Mouse (Mus musculus) heart, embryonic 16.5 days (tissue): Measurements from ENCODE around the gene Map6. TPM values are rescaled to one million over a fixed set of nuclear protein-coding genes. Genes with fewer than 3 reads are reported as not detected.
A peak's percentile ranks its signal among the peaks of the same experiment; 100 is the strongest.

Experiments used
- ATAC-seq: fragments of 200-750 bp; cut with Nextera tagmentation; replicated peaks from 2 replicates; pipeline ENCODE4 v1.8.0; 2017; ENCODE audit warnings: moderate number of reproducible peaks; ENCODE audit not compliant: insufficient read depth, low FRiP score; ENCODE audit errors: extremely low read depth
- H3K27ac ChIP-seq: fragments of 300-500 bp; sonication (generic); 2 replicates; pipeline ENCODE4 v1.5.1; 2014; ENCODE audit warnings: mild to moderate bottlenecking, low read length, control low read depth, moderate library complexity
- H3K27me3 ChIP-seq: fragments of 300-500 bp; sonication (generic); 2 replicates; pipeline ENCODE4 v1.6.1; 2014; ENCODE audit warnings: low read length, mixed read lengths; ENCODE audit not compliant: control insufficient read depth, insufficient read depth
- H3K36me3 ChIP-seq: fragments of 300-500 bp; sonication (generic); 2 replicates; pipeline ENCODE4 v1.6.1; 2014; ENCODE audit not compliant: control insufficient read depth, insufficient read depth
- H3K4me1 ChIP-seq: fragments of 300-500 bp; sonication (generic); 2 replicates; pipeline ENCODE4 v1.6.1; 2014; ENCODE audit warnings: low read length, mixed read lengths; ENCODE audit not compliant: control insufficient read depth, insufficient read depth
- H3K4me2 ChIP-seq: fragments of 300-500 bp; sonication (generic); 2 replicates; pipeline ENCODE4 v1.6.1; 2014; ENCODE audit warnings: low read depth, mild to moderate bottlenecking, control low read depth, low read length
- H3K4me3 ChIP-seq: fragments of 300-500 bp; sonication (generic); 2 replicates; pipeline ENCODE4 v1.5.1; 2014; ENCODE audit warnings: mild to moderate bottlenecking, control low read depth, low read length
- H3K9ac ChIP-seq: fragments of 300-500 bp; sonication (generic); 2 replicates; pipeline ENCODE4 v1.6.1; 2014; ENCODE audit warnings: low read length, control low read depth
- H3K9me3 ChIP-seq: fragments of 300-500 bp; sonication (generic); replicated peaks from 2 replicates; pipeline ENCODE4 v1.6.1; 2016; ENCODE audit warnings: low read length; ENCODE audit not compliant: control insufficient read depth
- WGBS: fragments of 180-500 bp; shearing (Covaris S2); extraction: QIAGEN DNeasy Blood & Tissue Kit; methylation state at CpG from one replicate; pipeline ENCODE4 v1.1.7; 2014; 5-methylcytosine and 5-hydroxymethylcytosine counted together
- polyA plus RNA-seq: library from polyadenylated mRNA; unstranded; fragments of >200 nt; fragmentation: Nextera tagmentation; extraction: Ambion mirVana; gene quantifications from 2 replicates; pipeline ENCODE4 v1.2.1, GENCODE M21; 2015

Gene Map6
- polyA plus RNA-seq, 1 experiment from 2014 or later, result 2.2 TPM

GRCm38 (mm10) chr7:99295104-99295503, 27.9 kb downstream of the Map6 start:
- Histone ChIP-seq H3K9me3 (peaks cover 6% of the 10 kb centered on the region), H3K4me1 (peaks cover 21% of the 10 kb centered on the region), H3K4me2 (no peak overlapping the region), H3K36me3 (no peaks in the 10 kb centered on the region), H3K27ac (no peak overlapping the region), H3K4me3 (no peak overlapping the region), H3K9ac (no peak overlapping the region), H3K27me3 (no peaks in the 10 kb centered on the region)
- 47% methylated on average over 8 of the region's 8 CpGs for WGBS
- peak; percentile 23; the same call in 1 of the 2 replicates for ATAC-seq

- Histone ChIP-seq H3K4me2 (no peak overlapping the region), H3K36me3 (no peaks in the 10 kb centered on the region), H3K4me1 (0 out of 2 replicates have a peak, but pooled peaks cover 2% of the 10 kb centered on the region), H3K27me3 (no peaks in the 10 kb centered on the region), H3K4me3 (no peak overlapping the region), H3K9me3 (no peaks in the 10 kb centered on the region), H3K27ac (no peak overlapping the region), H3K9ac (no peak overlapping the region)
- no peak for ATAC-seq
- 54% methylated on average over 3 of the region's 3 CpGs for WGBS
Measured at GRCm38 (mm10) chr7:99300650-99301175, 33.5 kb downstream of the Map6 start.

GRCm38 (mm10) chr7:99304029-99304428, 36.8 kb downstream of the Map6 start:
- no peaks in the 10 kb centered on the region for H3K9me3 ChIP-seq
- no peaks in the 10 kb centered on the region for H3K36me3 ChIP-seq
- H3K4me3 ChIP-seq, result no peak overlapping the region
- H3K9ac ChIP-seq, result no peak overlapping the region
- no peak for ATAC-seq
- WGBS, result 55% methylated on average over 6 of the region's 6 CpGs
- H3K27me3 ChIP-seq, result no peaks in the 10 kb centered on the region
- no peak overlapping the region for H3K27ac ChIP-seq
- H3K4me1 ChIP-seq, result peaks cover 17% of the 10 kb centered on the region
- H3K4me2 ChIP-seq, result no peak overlapping the region

GRCm38 (mm10) chr7:99304949-99305372, 37.7 kb downstream of the Map6 start:
- peaks cover 17% of the 10 kb centered on the region for H3K4me1 ChIP-seq
- no peaks in the 10 kb centered on the region for H3K36me3 ChIP-seq
- peak; percentile 35 for ATAC-seq
- WGBS, result 53% methylated on average over 5 of the region's 5 CpGs
- no peaks in the 10 kb centered on the region for H3K9me3 ChIP-seq
- H3K4me2 ChIP-seq, result no peak overlapping the region
- H3K4me3 ChIP-seq, result no peak overlapping the region
- H3K27me3 ChIP-seq, result no peaks in the 10 kb centered on the region
- H3K27ac ChIP-seq, result no peak overlapping the region
- H3K9ac ChIP-seq, result no peak overlapping the region

DNA sequence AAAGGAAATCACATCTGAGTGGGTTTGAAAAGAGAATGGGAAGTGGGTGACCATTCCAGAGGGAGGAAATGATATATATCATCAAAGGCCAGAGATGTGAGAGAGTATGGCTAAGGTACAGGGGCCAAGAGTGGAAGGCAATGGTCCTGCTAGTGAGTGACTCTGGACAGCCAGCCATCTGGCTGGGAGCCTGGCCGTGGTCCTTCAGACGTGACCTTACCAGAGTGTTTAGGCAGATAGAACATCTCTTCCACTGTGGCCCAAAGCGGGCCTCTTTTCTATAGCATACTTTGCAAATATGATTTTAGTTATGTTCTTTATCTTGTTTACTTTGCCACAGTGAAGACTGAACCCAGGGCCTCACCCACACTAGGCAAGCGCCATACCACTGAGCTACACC, 38.4 kb downstream of the Map6 start:
- peaks cover 17% of the 10 kb centered on the region for H3K4me1 ChIP-seq
- ATAC-seq, result no peak

DNA sequence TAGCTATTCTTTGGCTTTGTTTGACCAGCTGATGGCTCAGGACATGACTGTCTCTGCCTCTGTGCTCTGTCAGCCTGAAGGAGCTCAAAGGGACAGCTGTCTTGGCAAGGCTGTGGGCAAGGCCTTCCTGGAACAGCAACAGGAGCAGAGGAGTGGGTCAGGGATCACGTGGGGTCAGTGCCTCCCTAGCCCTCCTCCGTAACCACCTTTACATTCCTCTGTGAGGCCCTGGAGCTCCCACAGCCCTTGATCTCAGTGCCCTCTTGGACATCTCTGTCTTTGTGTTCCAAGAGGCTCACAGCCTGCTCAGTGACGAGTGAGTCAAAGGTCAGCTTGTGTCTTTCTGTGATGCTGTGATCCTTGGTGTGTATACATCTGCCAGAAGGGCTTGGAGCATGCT, 39.4 kb downstream of the Map6 start:
- Histone ChIP-seq H3K9me3 (no peaks in the 10 kb centered on the region), H3K4me1 (peaks cover 17% of the 10 kb centered on the region), H3K9ac (no peak overlapping the region), H3K36me3 (no peaks in the 10 kb centered on the region), H3K27me3 (no peaks in the 10 kb centered on the region), H3K4me2 (no peak overlapping the region), H3K4me3 (no peak overlapping the region), H3K27ac (no peak overlapping the region)
- ATAC-seq, result no peak
- WGBS, result 42% methylated on average over 3 of the region's 3 CpGs

More for the DNA sequence above, 38.4 kb downstream of the Map6 start:
- Histone ChIP-seq H3K9ac (no peak overlapping the region), H3K9me3 (no peaks in the 10 kb centered on the region), H3K27me3 (no peaks in the 10 kb centered on the region), H3K4me2 (no peak overlapping the region), H3K27ac (no peak overlapping the region), H3K36me3 (no peaks in the 10 kb centered on the region), H3K4me3 (no peak overlapping the region)
- 81% methylated on average over 4 of the region's 4 CpGs for WGBS

DNA sequence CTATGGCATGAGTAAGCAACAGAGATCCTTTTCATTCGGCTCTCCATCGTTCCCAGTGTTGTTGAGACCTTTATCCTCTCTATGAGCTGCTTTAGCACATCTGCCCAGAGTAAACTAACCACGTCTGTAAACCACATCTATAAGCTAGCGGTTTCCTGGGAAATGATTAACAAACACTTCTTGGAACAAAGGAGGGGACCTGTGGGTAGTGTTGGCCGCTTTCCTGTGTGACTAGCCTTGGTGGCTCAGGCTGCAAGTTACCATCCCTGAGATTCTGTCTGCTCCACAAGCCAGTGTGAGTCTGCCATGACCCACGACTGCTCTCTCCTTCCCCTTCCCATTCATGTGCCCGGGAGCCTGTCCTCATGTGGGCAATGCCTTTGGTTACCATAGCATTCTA, 44.2 kb downstream of the Map6 start:
- H3K9ac ChIP-seq, result no peak overlapping the region
- H3K4me3 ChIP-seq, result no peak overlapping the region
- no peak overlapping the region for H3K4me2 ChIP-seq
- peaks cover 20% of the 10 kb centered on the region for H3K4me1 ChIP-seq
- no peaks in the 10 kb centered on the region for H3K36me3 ChIP-seq
- ATAC-seq, result no peak
- no peaks in the 10 kb centered on the region for H3K27me3 ChIP-seq
- H3K27ac ChIP-seq, result no peak overlapping the region
- WGBS, result 62% methylated on average over 7 of the region's 7 CpGs
- no peaks in the 10 kb centered on the region for H3K9me3 ChIP-seq

- Histone ChIP-seq H3K4me3 (no peak overlapping the region), H3K9ac (no peak overlapping the region), H3K9me3 (no peaks in the 10 kb centered on the region), H3K36me3 (no peaks in the 10 kb centered on the region), H3K4me2 (no peak overlapping the region), H3K27ac (no peak overlapping the region), H3K27me3 (no peaks in the 10 kb centered on the region), H3K4me1 (peaks cover 14% of the 10 kb centered on the region)
- no peak for ATAC-seq
- 33% methylated on average over 4 of the region's 4 CpGs for WGBS
Measured at GRCm38 (mm10) chr7:99312058-99312457, 44.8 kb downstream of the Map6 start.

- Histone ChIP-seq H3K4me3 (no peak overlapping the region), H3K27me3 (no peaks in the 10 kb centered on the region), H3K9me3 (no peaks in the 10 kb centered on the region), H3K27ac (no peak overlapping the region), H3K4me1 (peaks cover 9% of the 10 kb centered on the region), H3K36me3 (no peaks in the 10 kb centered on the region), H3K9ac (no peak overlapping the region), H3K4me2 (no peak overlapping the region)
- ATAC-seq, result no peak
- 54% methylated on average over 8 of the region's 8 CpGs for WGBS
Measured at GRCm38 (mm10) chr7:99312671-99313143, 45.5 kb downstream of the Map6 start.
